Mouse (Mus musculus) olfactory bulb, adult 2 months (tissue): ENCODE measurements around the gene Tmem266.

Experiments used
- CTCF ChIP-seq: fragments of 200-500 bp; IDR thresholded peaks from 2 replicates; pipeline ENCODE4 v1.5.1; 2012; ENCODE audit warnings: low read depth, mild to moderate bottlenecking, low read length, moderate library complexity; ENCODE audit not compliant: insufficient read depth
- POLR2A ChIP-seq: fragments of 200-500 bp; IDR thresholded peaks from 2 replicates; pipeline ENCODE4 v1.6.1; 2012; ENCODE audit warnings: mild to moderate bottlenecking, low read depth, low read length, moderate library complexity; ENCODE audit not compliant: insufficient read depth

DNA sequence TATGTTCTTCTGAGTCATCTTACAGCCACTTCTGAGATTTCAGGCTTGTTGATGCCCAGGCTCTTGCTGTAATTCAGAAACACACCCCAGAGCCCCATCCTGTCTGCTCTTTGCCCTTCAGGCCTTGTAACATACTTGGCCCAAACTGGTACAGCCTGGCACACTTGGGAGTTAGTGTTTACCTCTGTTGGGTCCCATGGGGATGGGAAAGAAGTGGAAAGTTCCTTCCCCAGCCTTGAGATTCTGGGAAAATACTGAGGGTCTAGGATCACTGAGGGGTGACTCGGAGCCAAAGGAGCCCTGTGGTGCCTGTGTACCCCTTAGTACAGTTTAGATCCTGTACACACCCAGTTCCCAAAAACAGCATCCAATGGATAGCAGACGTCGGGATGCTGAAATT lies 95.1 kb downstream of the Tmem266 start:
- TF ChIP-seq POLR2A (no peak), CTCF (no peak)
